Mouse (Mus musculus) embryonic facial prominence, embryonic 11.5 days (tissue): Measurements from ENCODE around the gene Hectd4. TPM values are rescaled to one million over a fixed set of nuclear protein-coding genes. Genes with fewer than 3 reads are reported as not detected.

Source experiments
- ATAC-seq: fragments of 200-750 bp; cut with Nextera tagmentation; replicated peaks from 2 replicates; pipeline ENCODE4 v1.8.0; 2017; ENCODE audit warnings: low read depth; ENCODE audit not compliant: insufficient number of reproducible peaks, low FRiP score, low TSS enrichment
- DNase-seq: peaks from one replicate; pipeline ENCODE4 v3.0.0-alpha.2; 2015; ENCODE audit warnings: low spot score
- H3K27ac ChIP-seq: fragments of 300-500 bp; sonication (generic); replicated peaks from 2 replicates; pipeline ENCODE4 v1.5.1; 2014; ENCODE audit warnings: mild to moderate bottlenecking, low read depth, low read length, control low read depth
- H3K27me3 ChIP-seq: fragments of 300-500 bp; sonication (generic); 2 replicates; pipeline ENCODE4 v1.6.1; 2014; ENCODE audit warnings: mild to moderate bottlenecking, low read length, moderate library complexity, mixed read lengths; ENCODE audit not compliant: control insufficient read depth, insufficient read depth
- H3K36me3 ChIP-seq: fragments of 300-500 bp; sonication (generic); replicated peaks from 2 replicates; pipeline ENCODE4 v1.6.1; 2014; ENCODE audit warnings: low read depth, mild to moderate bottlenecking, low read length, moderate library complexity, mixed read lengths; ENCODE audit not compliant: control insufficient read depth, insufficient read depth
- H3K4me1 ChIP-seq: fragments of 300-500 bp; sonication (generic); 2 replicates; pipeline ENCODE4 v1.6.1; 2014; ENCODE audit warnings: low read length, mixed read lengths; ENCODE audit not compliant: control insufficient read depth, insufficient read depth
- H3K4me2 ChIP-seq: fragments of 300-500 bp; sonication (generic); 2 replicates; pipeline ENCODE4 v1.6.1; 2014; ENCODE audit warnings: low read depth, mild to moderate bottlenecking, control low read depth, low read length, moderate library complexity
- H3K4me3 ChIP-seq: fragments of 300-500 bp; sonication (generic); 2 replicates; pipeline ENCODE4 v1.5.1; 2014; ENCODE audit warnings: low read depth, low read length, control low read depth
- H3K9ac ChIP-seq: fragments of 300-500 bp; sonication (generic); replicated peaks from 2 replicates; pipeline ENCODE4 v1.6.1; 2014; ENCODE audit warnings: mild to moderate bottlenecking, control low read depth, low read length
- H3K9me3 ChIP-seq: fragments of 300-500 bp; sonication (generic); replicated peaks from 2 replicates; pipeline ENCODE4 v1.6.1; 2016; ENCODE audit warnings: mild to moderate bottlenecking, low read length, inconsistent platforms, mixed read lengths; ENCODE audit not compliant: control insufficient read depth
- WGBS: fragments of 180-500 bp; shearing (Covaris S2); extraction: QIAGEN DNeasy Blood & Tissue Kit; methylation state at CpG from one replicate; pipeline ENCODE4 v1.1.7; 2014; 5-methylcytosine and 5-hydroxymethylcytosine counted together
- polyA plus RNA-seq: library from polyadenylated mRNA; unstranded; fragments of >200 nt; fragmentation: Nextera tagmentation; extraction: Ambion mirVana; gene quantifications from 2 replicates; pipeline ENCODE4 v1.2.1, GENCODE M21; 2014

Hectd4 gene
- polyA plus RNA-seq, 1 experiment from 2014 or later: 5.7 TPM

GRCm38 (mm10) chr5:121229182-121229581 is 9.2 kb downstream of the Hectd4 start:
- Histone ChIP-seq H3K27me3 (no peaks in the 10 kb centered on the region), H3K4me1 (no peaks in the 10 kb centered on the region), H3K27ac (no peak overlapping the region), H3K4me3 (no peak overlapping the region), H3K36me3 (no peaks in the 10 kb centered on the region), H3K4me2 (no peak overlapping the region), H3K9ac (no peak overlapping the region), H3K9me3 (no peaks in the 10 kb centered on the region)
- DNase-seq: no peak
- ATAC-seq: no peak
- WGBS: 86% methylated on average over 2 of the region's 2 CpGs

GRCm38 (mm10) chr5:121230811-121231210 is 10.8 kb downstream of the Hectd4 start:
- ATAC-seq: no peak
- no peak for DNase-seq
- Histone ChIP-seq H3K9ac (no peak overlapping the region), H3K4me1 (no peaks in the 10 kb centered on the region), H3K4me2 (no peak overlapping the region), H3K36me3 (no peaks in the 10 kb centered on the region), H3K27me3 (no peaks in the 10 kb centered on the region), H3K9me3 (no peaks in the 10 kb centered on the region), H3K4me3 (no peak overlapping the region), H3K27ac (no peak overlapping the region)
- 94% methylated on average over 9 of the region's 9 CpGs for WGBS

- DNase-seq (no peak), ATAC-seq (no peak)
- Histone ChIP-seq H3K9me3 (no peaks in the 10 kb centered on the region), H3K4me2 (no peak overlapping the region), H3K4me3 (no peak overlapping the region), H3K4me1 (no peaks in the 10 kb centered on the region), H3K27me3 (no peaks in the 10 kb centered on the region), H3K36me3 (no peaks in the 10 kb centered on the region), H3K9ac (no peak overlapping the region), H3K27ac (no peak overlapping the region)
- WGBS: 89% methylated on average over 1 of the region's 1 CpGs
Measured at GRCm38 (mm10) chr5:121232789-121233188, 12.8 kb downstream of the Hectd4 start.

- Histone ChIP-seq H3K4me3 (no peak overlapping the region), H3K9ac (no peak overlapping the region), H3K27ac (no peak overlapping the region), H3K36me3 (no peaks in the 10 kb centered on the region), H3K9me3 (no peaks in the 10 kb centered on the region), H3K4me1 (no peaks in the 10 kb centered on the region), H3K27me3 (no peaks in the 10 kb centered on the region), H3K4me2 (no peak overlapping the region)
- no peak for ATAC-seq
- WGBS: 89% methylated on average over 2 of the region's 2 CpGs
- DNase-seq: no peak
Measured at GRCm38 (mm10) chr5:121233726-121234125, 13.7 kb downstream of the Hectd4 start.

- H3K4me2 ChIP-seq: no peak overlapping the region
- ATAC-seq: no peak
Measured at GRCm38 (mm10) chr5:121236171-121236570, 16.2 kb downstream of the Hectd4 start.

GRCm38 (mm10) chr5:121238208-121238607 is 18.2 kb downstream of the Hectd4 start:
- H3K4me1 ChIP-seq: no peaks in the 10 kb centered on the region
- 88% methylated on average over 2 of the region's 2 CpGs for WGBS
- no peak overlapping the region for H3K4me2 ChIP-seq
- H3K36me3 ChIP-seq: no peaks in the 10 kb centered on the region
- H3K4me3 ChIP-seq: no peak overlapping the region
- H3K27me3 ChIP-seq: no peaks in the 10 kb centered on the region
- DNase-seq (no peak), ATAC-seq (no peak)
- H3K9me3 ChIP-seq: no peaks in the 10 kb centered on the region
- no peak overlapping the region for H3K27ac ChIP-seq
- H3K9ac ChIP-seq: no peak overlapping the region

More at GRCm38 (mm10) chr5:121236171-121236570, 16.2 kb downstream of the Hectd4 start:
- Histone ChIP-seq H3K9me3 (no peaks in the 10 kb centered on the region), H3K4me1 (no peaks in the 10 kb centered on the region), H3K4me3 (no peak overlapping the region), H3K27ac (no peak overlapping the region), H3K27me3 (no peaks in the 10 kb centered on the region), H3K36me3 (no peaks in the 10 kb centered on the region), H3K9ac (no peak overlapping the region)
- DNase-seq: no peak
- 75% methylated on average over 5 of the region's 5 CpGs for WGBS

GRCm38 (mm10) chr5:121239846-121240245 is 19.8 kb downstream of the Hectd4 start:
- DNase-seq (no peak), ATAC-seq (no peak)
- no peaks in the 10 kb centered on the region for H3K9me3 ChIP-seq
- H3K4me2 ChIP-seq: no peak overlapping the region
- H3K4me1 ChIP-seq: no peaks in the 10 kb centered on the region
- H3K4me3 ChIP-seq: no peak overlapping the region
- no peaks in the 10 kb centered on the region for H3K27me3 ChIP-seq
- H3K36me3 ChIP-seq: no peaks in the 10 kb centered on the region
- no peak overlapping the region for H3K27ac ChIP-seq
- H3K9ac ChIP-seq: no peak overlapping the region
- WGBS: 83% methylated on average over 5 of the region's 5 CpGs

- ATAC-seq (no peak), DNase-seq (no peak)
- H3K9me3 ChIP-seq: no peaks in the 10 kb centered on the region
- no peaks in the 10 kb centered on the region for H3K27me3 ChIP-seq
- no peak overlapping the region for H3K9ac ChIP-seq
- no peak overlapping the region for H3K4me3 ChIP-seq
- no peak overlapping the region for H3K4me2 ChIP-seq
- no peak overlapping the region for H3K27ac ChIP-seq
- H3K36me3 ChIP-seq: no peaks in the 10 kb centered on the region
- H3K4me1 ChIP-seq: no peaks in the 10 kb centered on the region
Measured at GRCm38 (mm10) chr5:121241182-121241581, 21.2 kb downstream of the Hectd4 start.
